In the genomic region with DNA sequence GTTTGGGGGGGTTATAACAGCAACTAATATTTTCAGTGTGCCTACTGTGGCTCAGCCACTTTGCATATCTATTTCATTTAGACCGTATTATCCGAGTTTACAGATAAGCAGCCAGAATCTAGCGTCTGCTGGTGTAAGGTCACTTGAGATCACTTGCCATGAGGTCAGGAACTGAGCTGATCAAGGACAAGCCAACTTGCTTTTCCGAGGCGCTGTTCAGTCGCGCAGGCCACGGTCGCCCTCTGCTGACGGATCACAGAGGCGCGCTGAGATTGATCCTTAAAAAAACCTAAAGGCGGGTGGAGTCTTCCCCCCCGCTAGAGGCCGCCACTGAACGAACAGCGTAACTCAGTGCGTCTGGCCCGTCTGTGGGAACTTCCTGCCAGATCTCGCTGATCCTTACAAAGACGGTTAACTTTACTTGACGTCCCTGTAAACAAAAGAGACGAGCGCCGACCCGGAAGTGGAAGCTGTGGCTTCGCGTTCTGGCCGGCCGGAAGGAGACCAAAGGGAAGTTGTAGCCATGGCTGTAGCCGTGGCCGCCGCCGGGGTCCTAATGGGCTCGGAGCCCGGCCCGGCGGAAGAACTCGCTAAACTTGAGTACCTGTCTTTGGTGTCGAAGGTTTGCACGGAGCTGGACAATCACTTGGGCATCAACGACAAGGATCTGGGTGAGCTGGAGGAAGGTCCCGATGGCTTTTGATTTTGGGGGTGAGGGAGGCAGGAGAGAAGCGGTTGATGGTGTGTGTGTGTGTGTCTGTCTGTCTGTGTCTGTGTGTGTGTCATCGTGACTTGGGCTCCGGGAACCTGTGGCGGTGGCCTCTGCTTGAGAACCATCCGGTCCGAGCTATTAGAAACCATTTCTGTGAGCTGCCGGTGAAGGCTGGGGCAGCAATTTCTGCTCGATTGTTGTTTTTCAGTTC, we compare ENCODE assay signal across 8 mouse cellular contexts. TPM values are rescaled to one million over a fixed set of nuclear protein-coding genes. Genes with fewer than 3 reads are reported as not detected.
A peak's percentile ranks its signal among the peaks of the same experiment; 100 is the strongest.
DNase-seq lines count a peak whose midpoint lies in the region; ATAC-seq lines count a peak whose summit lies in the region.

Dhx8 (plus strand) TSS at position 402 of the 923 bp plus-strand sequence.

- H3K4me2 ChIP-seq in hindbrain, embryonic 14.5 days (replicated peaks), result peak within 1 kb of the TSS; percentile 87

- peak within 1 kb of the TSS; percentile 83 for H3K9ac ChIP-seq in hindbrain, embryonic 14.5 days

- H3K36me3 ChIP-seq in hindbrain, embryonic 14.5 days (replicated peaks; ENCODE audit: control insufficient read depth, insufficient read depth), result peaks cover 33% of the 10 kb centered on the region

- peak within 1 kb of the TSS; percentile 84 for H3K4me3 ChIP-seq in hindbrain, embryonic 14.5 days (replicated peaks; ENCODE audit: low read length)

- H3K27ac ChIP-seq in hindbrain, embryonic 14.5 days, result 0 out of 2 replicates have a peak within 1 kb of the TSS, but pooled peaks have one; percentile 27

- 1% methylated on average over 51 of the region's 51 CpGs for WGBS in hindbrain, embryonic 14.5 days

- H3K4me1 ChIP-seq in hindbrain, embryonic 14.5 days (replicated peaks; ENCODE audit: control insufficient read depth, insufficient read depth, low read length), result peaks cover 10% of the 10 kb centered on the region

- ATAC-seq in hindbrain, embryonic 14.5 days (ENCODE audit: low FRiP score), result peak; percentile 96

- H3K9me3 ChIP-seq in hindbrain, embryonic 14.5 days (ENCODE audit: control insufficient read depth, low read length), result no peaks in the 10 kb centered on the region

- peak; percentile 100 for DNase-seq in R1 (ENCODE audit: low read depth, low spot score)
- DNase-seq in cerebellum, postnatal 25 days, result peak; percentile 99
- peak; percentile 98 to 99 for DNase-seq in frontal cortex, postnatal 25 days (ENCODE audit: low spot score in 2 of 2)
- DNase-seq in hindbrain, embryonic 14.5 days (ENCODE audit: low spot score), result peak; percentile 99
- DNase-seq in layer of hippocampus, postnatal 36 days, result peak; percentile 97 to 98
- peak; percentile 99 for DNase-seq in lung, postnatal 36 days
- peak; percentile 100 for DNase-seq in retina, postnatal 1 day
- DNase-seq in urinary bladder, adult 18-20 months (ENCODE audit: low spot score in 2 of 2), result peak; percentile 94 to 96

- H3K27me3 ChIP-seq in hindbrain, embryonic 14.5 days (ENCODE audit: control insufficient read depth, insufficient read depth, low read length), result no peaks in the 10 kb centered on the region

RNA-seq across cellular contexts. Expression of gene Dhx8, which starts in this region (rescaled TPM):
- 29.3 and 30.5 TPM in 2 replicates for polyA plus RNA-seq in hindbrain, embryonic 14.5 days (2014; fragmentation: Nextera tagmentation; extraction: Ambion mirVana)
- total RNA-seq in layer of hippocampus, postnatal 36 days (2021), result 10 to 100 TPM; 35.6 to 40.4 TPM

Comparison
In these comparisons a context has a peak if more than half of its experiments do, and no peak if none do; other contexts are left out.
1. Peak in every context shown above with its lines: DNase-seq, ATAC-seq, H3K4me3 ChIP-seq and H3K27ac ChIP-seq.